Mouse (Mus musculus) heart, embryonic 10.5 days (tissue): ENCODE measurements around the gene Nav2. TPM values are rescaled to one million over a fixed set of nuclear protein-coding genes. Genes with fewer than 3 reads are reported as not detected.
A peak's percentile ranks its signal among the peaks of the same experiment; 100 is the strongest.

Source experiments
- DNase-seq: peaks from one replicate; pipeline ENCODE4 v3.0.0-alpha.2; 2017; ENCODE audit warnings: low spot score
- H3K27ac ChIP-seq: fragments of 300-500 bp; sonication (generic); 2 replicates; pipeline ENCODE4 v1.5.1; 2016; ENCODE audit warnings: mild to moderate bottlenecking
- H3K27me3 ChIP-seq: fragments of 300-500 bp; sonication (generic); 2 replicates; pipeline ENCODE4 v1.6.1; 2016; ENCODE audit warnings: mild to moderate bottlenecking; ENCODE audit not compliant: poor library complexity, insufficient read depth, severe bottlenecking
- H3K36me3 ChIP-seq: fragments of 300-500 bp; sonication (generic); 2 replicates; pipeline ENCODE4 v1.6.1; 2016; ENCODE audit warnings: mild to moderate bottlenecking, moderate library complexity
- H3K4me1 ChIP-seq: fragments of 300-500 bp; sonication (generic); 2 replicates; pipeline ENCODE4 v1.6.1; 2016; ENCODE audit warnings: mild to moderate bottlenecking
- H3K4me3 ChIP-seq: fragments of 300-500 bp; sonication (generic); 2 replicates; pipeline ENCODE4 v1.5.1; 2016; ENCODE audit warnings: mild to moderate bottlenecking, moderate library complexity
- H3K9me3 ChIP-seq: fragments of 300-500 bp; sonication (generic); 2 replicates; pipeline ENCODE4 v1.6.1; 2016; ENCODE audit warnings: mild to moderate bottlenecking, moderate library complexity
- WGBS: fragments of 180-500 bp; shearing (Covaris S2); methylation state at CpG from one replicate; pipeline ENCODE4 v1.1.7; 2016; 5-methylcytosine and 5-hydroxymethylcytosine counted together
- polyA plus RNA-seq: library from polyadenylated mRNA; unstranded; fragments of >200 nt; fragmentation: Nextera tagmentation; extraction: Ambion mirVana; gene quantifications from 2 replicates; pipeline ENCODE4 v1.2.1, GENCODE M21; 2016

Gene Nav2
- polyA plus RNA-seq, 1 experiment from 2014 or later, result 23.3 TPM

GRCm38 (mm10) chr7:48960152-48960551 is 51.6 kb downstream of the Nav2 start:
- DNase-seq, result no peak

GRCm38 (mm10) chr7:48961501-48961900 is 53.0 kb downstream of the Nav2 start:
- H3K4me3 ChIP-seq, result no peak overlapping the region
- DNase-seq, result no peak
- no peak overlapping the region for H3K27ac ChIP-seq
- WGBS, result 39% methylated on average over 8 of the region's 8 CpGs
- peaks cover 53% of the 10 kb centered on the region for H3K4me1 ChIP-seq
- H3K27me3 ChIP-seq, result peaks cover 74% of the 10 kb centered on the region
- H3K9me3 ChIP-seq, result no peaks in the 10 kb centered on the region
- H3K36me3 ChIP-seq, result no peaks in the 10 kb centered on the region

More at GRCm38 (mm10) chr7:48960152-48960551, 51.6 kb downstream of the Nav2 start:
- peaks cover 79% of the 10 kb centered on the region for H3K27me3 ChIP-seq
- peaks cover 56% of the 10 kb centered on the region for H3K4me1 ChIP-seq
- H3K4me3 ChIP-seq, result peak overlapping the region; percentile 23
- H3K27ac ChIP-seq, result no peak overlapping the region
- no peaks in the 10 kb centered on the region for H3K36me3 ChIP-seq
- H3K9me3 ChIP-seq, result no peaks in the 10 kb centered on the region
- WGBS, result 19% methylated on average over 10 of the region's 10 CpGs

GRCm38 (mm10) chr7:48961935-48962334 is 53.4 kb downstream of the Nav2 start:
- H3K36me3 ChIP-seq, result no peaks in the 10 kb centered on the region
- H3K4me1 ChIP-seq, result peaks cover 53% of the 10 kb centered on the region
- peaks cover 70% of the 10 kb centered on the region for H3K27me3 ChIP-seq
- DNase-seq, result no peak
- H3K9me3 ChIP-seq, result no peaks in the 10 kb centered on the region
- H3K27ac ChIP-seq, result no peak overlapping the region
- WGBS, result 69% methylated on average over 4 of the region's 4 CpGs
- no peak overlapping the region for H3K4me3 ChIP-seq

- DNase-seq, result no peak
- 36% methylated on average over 5 of the region's 5 CpGs for WGBS
- H3K4me1 ChIP-seq, result peaks cover 53% of the 10 kb centered on the region
- H3K9me3 ChIP-seq, result no peaks in the 10 kb centered on the region
- H3K4me3 ChIP-seq, result no peak overlapping the region
- H3K36me3 ChIP-seq, result no peaks in the 10 kb centered on the region
- peaks cover 62% of the 10 kb centered on the region for H3K27me3 ChIP-seq
- no peak overlapping the region for H3K27ac ChIP-seq
These were observed 54.6 kb downstream of the Nav2 start for GRCm38 (mm10) chr7:48963112-48963511.

GRCm38 (mm10) chr7:48963554-48963953 is 55.0 kb downstream of the Nav2 start:
- DNase-seq, result no peak
- Histone ChIP-seq H3K36me3 (no peaks in the 10 kb centered on the region), H3K4me3 (no peak overlapping the region), H3K9me3 (no peaks in the 10 kb centered on the region), H3K27me3 (peaks cover 62% of the 10 kb centered on the region), H3K27ac (no peak overlapping the region), H3K4me1 (peaks cover 57% of the 10 kb centered on the region)
- WGBS, result 52% methylated on average over 4 of the region's 4 CpGs

GRCm38 (mm10) chr7:48965796-48966512 is 57.4 kb downstream of the Nav2 start:
- peaks cover 41% of the 10 kb centered on the region for H3K4me1 ChIP-seq
- H3K9me3 ChIP-seq, result no peaks in the 10 kb centered on the region
- H3K36me3 ChIP-seq, result no peaks in the 10 kb centered on the region
- no peak overlapping the region for H3K27ac ChIP-seq
- H3K27me3 ChIP-seq, result peaks cover 38% of the 10 kb centered on the region
- DNase-seq, result no peak
- no peak overlapping the region for H3K4me3 ChIP-seq
- WGBS, result 71% methylated on average over 12 of the region's 12 CpGs

- no peak for DNase-seq
- H3K4me1 ChIP-seq, result peaks cover 9% of the 10 kb centered on the region
- H3K9me3 ChIP-seq, result no peaks in the 10 kb centered on the region
- no peaks in the 10 kb centered on the region for H3K27me3 ChIP-seq
- H3K4me3 ChIP-seq, result no peak overlapping the region
- 48% methylated on average over 7 of the region's 7 CpGs for WGBS
- no peaks in the 10 kb centered on the region for H3K36me3 ChIP-seq
- no peak overlapping the region for H3K27ac ChIP-seq
These were observed 72.5 kb downstream of the Nav2 start for GRCm38 (mm10) chr7:48981013-48981412.

GRCm38 (mm10) chr7:48981814-48982213 is 73.3 kb downstream of the Nav2 start:
- Histone ChIP-seq H3K4me3 (no peak overlapping the region), H3K4me1 (peaks cover 9% of the 10 kb centered on the region), H3K36me3 (no peaks in the 10 kb centered on the region), H3K27ac (no peak overlapping the region), H3K27me3 (no peaks in the 10 kb centered on the region), H3K9me3 (no peaks in the 10 kb centered on the region)
- DNase-seq, result no peak
- WGBS, result 71% methylated on average over 3 of the region's 3 CpGs

- Histone ChIP-seq H3K27me3 (no peaks in the 10 kb centered on the region), H3K9me3 (no peaks in the 10 kb centered on the region), H3K27ac (no peak overlapping the region), H3K36me3 (no peaks in the 10 kb centered on the region), H3K4me3 (no peak overlapping the region), H3K4me1 (peaks cover 9% of the 10 kb centered on the region)
- DNase-seq, result no peak
- 78% methylated on average over 7 of the region's 7 CpGs for WGBS
These were observed 74.1 kb downstream of the Nav2 start for GRCm38 (mm10) chr7:48982573-48982972.

GRCm38 (mm10) chr7:48991911-48992552 is 83.5 kb downstream of the Nav2 start:
- no peaks in the 10 kb centered on the region for H3K9me3 ChIP-seq
- DNase-seq, result peak; percentile 81
- 15% methylated on average over 8 of the region's 8 CpGs for WGBS
- H3K4me1 ChIP-seq, result peaks cover 37% of the 10 kb centered on the region
- H3K27ac ChIP-seq, result peak overlapping the region; percentile 37; the same call in 1 of the 2 replicates
- H3K36me3 ChIP-seq, result no peaks in the 10 kb centered on the region
- no peak overlapping the region for H3K4me3 ChIP-seq
- H3K27me3 ChIP-seq, result no peaks in the 10 kb centered on the region; the same call in 1 of the 2 replicates

- 22% methylated on average over 13 of the region's 13 CpGs for WGBS
- peak overlapping the region; percentile 22; the same call in 1 of the 2 replicates for H3K4me3 ChIP-seq
- no peak for DNase-seq
- H3K36me3 ChIP-seq, result no peaks in the 10 kb centered on the region
- no peaks in the 10 kb centered on the region; the same call in 1 of the 2 replicates for H3K27me3 ChIP-seq
- H3K27ac ChIP-seq, result peak overlapping the region; percentile 84
- peaks cover 41% of the 10 kb centered on the region for H3K4me1 ChIP-seq
- no peaks in the 10 kb centered on the region for H3K9me3 ChIP-seq
These were observed 86.7 kb downstream of the Nav2 start for GRCm38 (mm10) chr7:48995171-48995570.

GRCm38 (mm10) chr7:48995701-48996100 is 87.2 kb downstream of the Nav2 start:
- H3K36me3 ChIP-seq, result no peaks in the 10 kb centered on the region
- no peak for DNase-seq
- peak overlapping the region; percentile 84 for H3K27ac ChIP-seq
- peaks cover 41% of the 10 kb centered on the region for H3K4me1 ChIP-seq
- H3K4me3 ChIP-seq, result no peak overlapping the region
- 76% methylated on average over 8 of the region's 8 CpGs for WGBS
- H3K27me3 ChIP-seq, result no peaks in the 10 kb centered on the region; the same call in 1 of the 2 replicates
- no peaks in the 10 kb centered on the region for H3K9me3 ChIP-seq

GRCm38 (mm10) chr7:48996829-48997228 is 88.3 kb downstream of the Nav2 start:
- Histone ChIP-seq H3K27ac (peak overlapping the region; percentile 62; the same call in 1 of the 2 replicates), H3K36me3 (no peaks in the 10 kb centered on the region), H3K27me3 (no peaks in the 10 kb centered on the region; the same call in 1 of the 2 replicates), H3K4me1 (peaks cover 39% of the 10 kb centered on the region), H3K4me3 (no peak overlapping the region), H3K9me3 (no peaks in the 10 kb centered on the region)
- WGBS, result 66% methylated on average over 5 of the region's 5 CpGs
- DNase-seq, result no peak
